Mouse (Mus musculus): ENCODE measurements around the gene Gm49339.
"Not testable (repeated sequence)": the region's sequence is repeated elsewhere in the genome, so short reads cannot be mapped to it uniquely, and the experiment has no call there.

Gene Gm49339

GRCm38 (mm10) chr10:51480397-51480796 is at the start of gene Gm49339, which contains the start of gene Lilr4b:
Gm49339 (plus strand) TSS chr10:51480612.
Lilr4b (plus strand) TSS chr10:51480632.
- not testable (repeated sequence) for DNase-seq

GRCm38 (mm10) chr10:51432940-51433339 is 47.5 kb upstream of the Gm49339 start:
- no peak for DNase-seq

GRCm38 (mm10) chr10:51435684-51436083 is 44.7 kb upstream of the Gm49339 start:
- no peak for DNase-seq

- DNase-seq = no peak
These were observed 28.8 kb upstream of the Gm49339 start for GRCm38 (mm10) chr10:51451610-51452009.

- DNase-seq = no peak
These were observed 26.7 kb upstream of the Gm49339 start for GRCm38 (mm10) chr10:51453616-51454298.

GRCm38 (mm10) chr10:51454365-51454764 is 26.0 kb upstream of the Gm49339 start:
- no peak for DNase-seq

GRCm38 (mm10) chr10:51455762-51456161 is 24.6 kb upstream of the Gm49339 start:
- no peak for DNase-seq

GRCm38 (mm10) chr10:51456369-51456768 is 24.0 kb upstream of the Gm49339 start:
- no peak for DNase-seq

- DNase-seq = not testable (repeated sequence)
These were observed 16.6 kb upstream of the Gm49339 start for GRCm38 (mm10) chr10:51463800-51464199.

GRCm38 (mm10) chr10:51490691-51491090 is 10.3 kb downstream of the Gm49339 start, which contains the start of gene Lilrb4a:
Lilrb4a (plus strand) TSS chr10:51490956.
- not testable (repeated sequence) for DNase-seq

- no peak for DNase-seq
These were observed 39.6 kb downstream of the Gm49339 start for GRCm38 (mm10) chr10:51520021-51520420.

GRCm38 (mm10) chr10:51521453-51521852 is 41.0 kb downstream of the Gm49339 start:
- no peak for DNase-seq

GRCm38 (mm10) chr10:51526090-51526489 is 45.7 kb downstream of the Gm49339 start:
- DNase-seq = no peak

GRCm38 (mm10) chr10:51526633-51527032 is 46.2 kb downstream of the Gm49339 start:
- DNase-seq = no peak

GRCm38 (mm10) chr10:51528840-51529434 is 48.5 kb downstream of the Gm49339 start:
- no peak for DNase-seq

GRCm38 (mm10) chr10:51529497-51529896 is 49.1 kb downstream of the Gm49339 start:
- DNase-seq = no peak

- no peak for DNase-seq
These were observed 50.4 kb downstream of the Gm49339 start for GRCm38 (mm10) chr10:51530813-51531212.
